Mouse (Mus musculus) heart, embryonic 13.5 days (tissue): ENCODE measurements around the gene Lbx1. TPM values are rescaled to one million over a fixed set of nuclear protein-coding genes. Genes with fewer than 3 reads are reported as not detected.

Source experiments
- ATAC-seq: fragments of 200-750 bp; cut with Nextera tagmentation; 2 replicates; pipeline ENCODE4 v1.8.0; 2017; ENCODE audit warnings: moderate TSS enrichment; ENCODE audit not compliant: insufficient number of reproducible peaks, low FRiP score, low TSS enrichment; ENCODE audit errors: extremely low read depth
- H3K27ac ChIP-seq: fragments of 300-500 bp; sonication (generic); replicated peaks from 2 replicates; pipeline ENCODE4 v1.5.1; 2015; ENCODE audit warnings: moderate library complexity, mild to moderate bottlenecking, inconsistent platforms
- H3K27me3 ChIP-seq: fragments of 300-500 bp; sonication (generic); replicated peaks from 2 replicates; pipeline ENCODE4 v1.6.1; 2015; ENCODE audit warnings: mild to moderate bottlenecking, inconsistent platforms
- H3K36me3 ChIP-seq: fragments of 300-500 bp; sonication (generic); 2 replicates; pipeline ENCODE4 v1.6.1; 2015; ENCODE audit warnings: mild to moderate bottlenecking, inconsistent platforms
- H3K4me1 ChIP-seq: fragments of 300-500 bp; sonication (generic); 2 replicates; pipeline ENCODE4 v1.6.1; 2015; ENCODE audit warnings: inconsistent platforms
- H3K4me2 ChIP-seq: fragments of 300-500 bp; sonication (generic); 2 replicates; pipeline ENCODE4 v1.6.1; 2015; ENCODE audit warnings: inconsistent platforms, mild to moderate bottlenecking, moderate library complexity
- H3K4me3 ChIP-seq: fragments of 300-500 bp; sonication (generic); 2 replicates; pipeline ENCODE4 v1.5.1; 2015; ENCODE audit warnings: moderate library complexity, mild to moderate bottlenecking, inconsistent platforms
- H3K9ac ChIP-seq: fragments of 300-500 bp; sonication (generic); 2 replicates; pipeline ENCODE4 v1.6.1; 2015; ENCODE audit warnings: inconsistent platforms, mild to moderate bottlenecking, moderate library complexity
- H3K9me3 ChIP-seq: fragments of 300-500 bp; sonication (generic); 2 replicates; pipeline ENCODE4 v1.6.1; 2016; ENCODE audit warnings: inconsistent platforms
- WGBS: fragments of 180-500 bp; shearing (Covaris S2); methylation state at CpG from one replicate; pipeline ENCODE4 v1.1.7; 2015; ENCODE audit warnings: mixed read lengths; 5-methylcytosine and 5-hydroxymethylcytosine counted together
- polyA plus RNA-seq: library from polyadenylated mRNA; unstranded; fragments of >200 nt; fragmentation: Nextera tagmentation; extraction: Ambion mirVana; gene quantifications from 2 replicates; pipeline ENCODE4 v1.2.1, GENCODE M21; 2015

Gene Lbx1
- polyA plus RNA-seq, 1 experiment from 2014 or later, result not detected

GRCm38 (mm10) chr19:45208438-45209060 lies 27.1 kb downstream of the Lbx1 start:
- peak overlapping the region; percentile 77 for H3K27ac ChIP-seq
- WGBS, result 10% methylated on average over 22 of the region's 22 CpGs
- H3K9me3 ChIP-seq, result no peaks in the 10 kb centered on the region
- no peaks in the 10 kb centered on the region for H3K36me3 ChIP-seq
- H3K9ac ChIP-seq, result peak overlapping the region; percentile 53
- peaks cover 24% of the 10 kb centered on the region for H3K27me3 ChIP-seq
- no peak; the same call in 1 of the 2 replicates for ATAC-seq
- peak overlapping the region; percentile 71 for H3K4me2 ChIP-seq
- peak overlapping the region; percentile 47 for H3K4me3 ChIP-seq
- H3K4me1 ChIP-seq, result peaks cover 14% of the 10 kb centered on the region

- Histone ChIP-seq H3K9ac (peak overlapping the region; percentile 53), H3K9me3 (no peaks in the 10 kb centered on the region)
- WGBS, result 18% methylated on average over 19 of the region's 19 CpGs
Observed at GRCm38 (mm10) chr19:45207662-45208437, 27.8 kb downstream of the Lbx1 start.

GRCm38 (mm10) chr19:45207153-45207552 lies 28.5 kb downstream of the Lbx1 start:
- H3K27ac ChIP-seq, result peak overlapping the region; percentile 77
- H3K27me3 ChIP-seq, result peaks cover 24% of the 10 kb centered on the region
- WGBS, result 91% methylated on average over 15 of the region's 15 CpGs
- peaks cover 5% of the 10 kb centered on the region; the same call in 1 of the 2 replicates for H3K9me3 ChIP-seq
- H3K4me3 ChIP-seq, result no peak overlapping the region
- no peak overlapping the region for H3K9ac ChIP-seq
- H3K4me2 ChIP-seq, result 0 out of 2 replicates have a peak overlapping the region, but pooled peaks have one; percentile 71
- no peaks in the 10 kb centered on the region for H3K36me3 ChIP-seq
- ATAC-seq, result no peak
- peaks cover 14% of the 10 kb centered on the region for H3K4me1 ChIP-seq

More at GRCm38 (mm10) chr19:45207662-45208437, 27.8 kb downstream of the Lbx1 start:
- Histone ChIP-seq H3K4me2 (peak overlapping the region; percentile 71), H3K27ac (peak overlapping the region; percentile 77), H3K27me3 (peaks cover 24% of the 10 kb centered on the region), H3K4me1 (peaks cover 14% of the 10 kb centered on the region), H3K4me3 (peak overlapping the region; percentile 47), H3K36me3 (no peaks in the 10 kb centered on the region)
- peak; percentile 44; the same call in 1 of the 2 replicates for ATAC-seq

GRCm38 (mm10) chr19:45205311-45206105 lies 30.1 kb downstream of the Lbx1 start:
- H3K4me1 ChIP-seq, result peaks cover 14% of the 10 kb centered on the region
- 67% methylated on average over 3 of the region's 3 CpGs for WGBS
- H3K36me3 ChIP-seq, result no peaks in the 10 kb centered on the region
- H3K9me3 ChIP-seq, result peaks cover 6% of the 10 kb centered on the region; the same call in 1 of the 2 replicates
- H3K4me2 ChIP-seq, result no peak overlapping the region
- H3K27ac ChIP-seq, result no peak overlapping the region
- no peak for ATAC-seq
- H3K4me3 ChIP-seq, result no peak overlapping the region
- no peak overlapping the region for H3K9ac ChIP-seq
- H3K27me3 ChIP-seq, result peaks cover 18% of the 10 kb centered on the region

GRCm38 (mm10) chr19:45196967-45197366 lies 38.6 kb downstream of the Lbx1 start:
- H3K4me2 ChIP-seq, result no peak overlapping the region
- H3K9me3 ChIP-seq, result peaks cover 9% of the 10 kb centered on the region
- H3K4me1 ChIP-seq, result no peaks in the 10 kb centered on the region
- 82% methylated on average over 8 of the region's 8 CpGs for WGBS
- H3K27me3 ChIP-seq, result no peaks in the 10 kb centered on the region
- no peak overlapping the region for H3K9ac ChIP-seq
- ATAC-seq, result no peak
- no peak overlapping the region for H3K4me3 ChIP-seq
- no peaks in the 10 kb centered on the region for H3K36me3 ChIP-seq
- no peak overlapping the region for H3K27ac ChIP-seq

- no peak overlapping the region for H3K4me3 ChIP-seq
- H3K27me3 ChIP-seq, result no peaks in the 10 kb centered on the region
- 51% methylated on average over 4 of the region's 4 CpGs for WGBS
- H3K36me3 ChIP-seq, result no peaks in the 10 kb centered on the region
- H3K9ac ChIP-seq, result no peak overlapping the region
- no peak overlapping the region for H3K4me2 ChIP-seq
- no peaks in the 10 kb centered on the region for H3K4me1 ChIP-seq
- no peak for ATAC-seq
- no peak overlapping the region for H3K27ac ChIP-seq
- H3K9me3 ChIP-seq, result peaks cover 9% of the 10 kb centered on the region
Observed at GRCm38 (mm10) chr19:45194651-45195050, 41.0 kb downstream of the Lbx1 start.

Other genes starting within 250 kb of the Lbx1 start
- 0.60 and 0.96 TPM in 2 replicates for gene Sema4g, start 246.7 kb downstream of the Lbx1 start, polyA plus RNA-seq
- 16.3 and 16.7 TPM in 2 replicates for gene Twnk, start 230.1 kb downstream of the Lbx1 start, polyA plus RNA-seq
- 55.9 and 62.2 TPM in 2 replicates for gene Mrpl43, start 229.4 kb downstream of the Lbx1 start, polyA plus RNA-seq
- gene Lzts2, start 221.4 kb downstream of the Lbx1 start, polyA plus RNA-seq, result 39.3 and 39.9 TPM in 2 replicates
- gene Pdzd7, start 190.1 kb downstream of the Lbx1 start, polyA plus RNA-seq, result 0.15 TPM in 1 of 2 replicates, not detected in the other
- gene Sfxn3, start 188.3 kb downstream of the Lbx1 start, polyA plus RNA-seq, result 17.6 and 19.6 TPM in 2 replicates
- 5.8 and 6.5 TPM in 2 replicates for gene Kazald1, start 160.6 kb downstream of the Lbx1 start, polyA plus RNA-seq
- 0.11 and 0.23 TPM in 2 replicates for gene Tlx1, start 85.1 kb downstream of the Lbx1 start, polyA plus RNA-seq
- gene Btrc, start 127.9 kb upstream of the Lbx1 start, polyA plus RNA-seq, result 34.2 and 37.9 TPM in 2 replicates